Mouse (Mus musculus): ENCODE results near the gene Olfr553. TPM values are rescaled to one million over a fixed set of nuclear protein-coding genes. Genes with fewer than 3 reads are reported as not detected.

The Olfr553 gene
- not detected for total RNA-seq (2023)

GRCm38 (mm10) chr7:102618118-102618517 lies at the start of gene Olfr553:
Gene Olfr553 (minus strand): TSS chr7:102618218.

GRCm38 (mm10) chr7:102664599-102664998 lies 46.6 kb upstream of the Olfr553 start, which contains the start of gene Olfr556:
Gene Olfr556 (plus strand): TSS chr7:102664899.

GRCm38 (mm10) chr7:102658523-102658922 lies 40.5 kb upstream of the Olfr553 start, which contains the start of gene Olfr555:
Gene Olfr555 (plus strand): TSS chr7:102658823.

GRCm38 (mm10) chr7:102638132-102638531 lies 20.1 kb upstream of the Olfr553 start, which contains the start of gene Olfr554:
Gene Olfr554 (plus strand): TSS chr7:102638432.

GRCm38 (mm10) chr7:102597378-102598031 lies 20.5 kb downstream of the Olfr553 start, which contains the start of gene Olfr552:
Gene Olfr552 (plus strand): TSS chr7:102597770.

GRCm38 (mm10) chr7:102591786-102592185 lies 26.2 kb downstream of the Olfr553 start, which contains the start of gene Olfr551:
Gene Olfr551 (minus strand): TSS chr7:102591886.

GRCm38 (mm10) chr7:102571142-102571541 lies 46.9 kb downstream of the Olfr553 start, which contains the start of gene Olfr550:
Gene Olfr550 (plus strand): TSS chr7:102571442.

GRCm38 (mm10) chr7:102564999-102565997 lies 52.7 kb downstream of the Olfr553 start, which contains the start of gene Trim21:
Gene Trim21 (minus strand): TSS chr7:102565486.

Other genes with a start within 250 kb of the Olfr553 start
- gene Rrm1, start 176.5 kb downstream of the Olfr553 start, total RNA-seq (2023), result 10 to 100 TPM; 52.3 to 62.0 TPM
- gene Olfr543, start 136.5 kb downstream of the Olfr553 start, total RNA-seq (2023), result not detected
- gene Olfr544, start 129.9 kb downstream of the Olfr553 start, total RNA-seq (2023), result not detected
- gene Olfr545, start 118.6 kb downstream of the Olfr553 start, total RNA-seq (2023), result not detected
- gene Olfr547, start 83.5 kb downstream of the Olfr553 start, total RNA-seq (2023), result not detected
- not detected for gene Olfr548-ps1, start 77.3 kb downstream of the Olfr553 start, total RNA-seq (2023)
- not detected for gene Olfr549, start 68.3 kb downstream of the Olfr553 start, total RNA-seq (2023)
- gene Trim21, start 52.7 kb downstream of the Olfr553 start, total RNA-seq (2023), result 10 to 100 TPM; 48.7 to 64.4 TPM
- not detected for gene Olfr550, start 46.8 kb downstream of the Olfr553 start, total RNA-seq (2023)
- not detected for gene Olfr551, start 26.3 kb downstream of the Olfr553 start, total RNA-seq (2023)
- not detected for gene Olfr552, start 20.4 kb downstream of the Olfr553 start, total RNA-seq (2023)
- not detected for gene Olfr554, start 20.2 kb upstream of the Olfr553 start, total RNA-seq (2023)
- gene Olfr555, start 40.6 kb upstream of the Olfr553 start, total RNA-seq (2023), result not detected
- gene Olfr556, start 46.7 kb upstream of the Olfr553 start, total RNA-seq (2023), result not detected
- 10 to 100 TPM; 12.1 to 15.4 TPM for gene Trim68, start 69.1 kb upstream of the Olfr553 start, total RNA-seq (2023)
- gene Olfr557, start 77.7 kb upstream of the Olfr553 start, total RNA-seq (2023), result not detected
- not detected for gene Olfr558, start 84.0 kb upstream of the Olfr553 start, total RNA-seq (2023)
- not detected for gene Olfr33, start 100.9 kb upstream of the Olfr553 start, total RNA-seq (2023)
- not detected for gene Olfr559, start 109.3 kb upstream of the Olfr553 start, total RNA-seq (2023)
- gene Olfr560, start 141.1 kb upstream of the Olfr553 start, total RNA-seq (2023), result not detected
- gene Olfr78, start 141.3 kb upstream of the Olfr553 start, total RNA-seq (2023), result not detected
- not detected for gene Olfr561, start 153.0 kb upstream of the Olfr553 start, total RNA-seq (2023)
- not detected for gene Olfr564, start 185.3 kb upstream of the Olfr553 start, total RNA-seq (2023)
- not detected for gene Olfr566, start 240.5 kb upstream of the Olfr553 start, total RNA-seq (2023)